Mouse (Mus musculus): Measurements from ENCODE around the gene Hist2h3c2.

DNA sequence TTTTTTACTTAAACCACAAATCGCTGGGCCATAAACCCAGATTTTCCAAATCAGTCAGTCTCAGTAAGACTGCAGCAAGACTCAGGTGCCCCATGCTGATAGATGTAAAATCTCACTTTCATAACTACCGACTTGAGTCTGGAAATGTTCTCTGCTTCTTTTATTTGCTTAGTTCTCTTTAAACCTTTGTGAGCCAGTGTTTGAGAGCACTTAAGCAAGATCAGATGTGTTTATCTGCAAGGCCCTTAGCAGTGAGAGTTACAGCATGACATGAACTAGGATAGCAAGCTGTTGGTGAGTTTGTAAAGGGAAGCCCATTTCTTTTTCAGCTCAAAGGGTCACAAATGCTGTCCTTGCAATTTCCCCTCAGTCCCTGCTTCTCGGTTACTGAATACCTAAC is 18.3 kb upstream of the Hist2h3c2 start:
- no peak for TF ChIP-seq CTCF (IDR thresholded peaks at IDR 0.05; ENCODE audit: low read depth)
- TF ChIP-seq EP300 (IDR thresholded peaks at IDR 0.05; ENCODE audit: low read depth): no peak
